Mouse (Mus musculus) forebrain, embryonic 13.5 days (tissue): ENCODE measurements around the gene Nobox. TPM values are rescaled to one million over a fixed set of nuclear protein-coding genes. Genes with fewer than 3 reads are reported as not detected.
A peak's percentile ranks its signal among the peaks of the same experiment; 100 is the strongest.

ENCODE experiments used
- ATAC-seq: fragments of 200-750 bp; cut with Nextera tagmentation; 2 replicates; pipeline ENCODE4 v1.8.0; 2017
- H3K27ac ChIP-seq: fragments of 300-500 bp; sonication (generic); 2 replicates; pipeline ENCODE4 v1.5.1; 2015; ENCODE audit warnings: inconsistent platforms, mild to moderate bottlenecking, moderate library complexity
- H3K27me3 ChIP-seq: fragments of 300-500 bp; sonication (generic); 2 replicates; pipeline ENCODE4 v1.6.1; 2015; ENCODE audit warnings: mild to moderate bottlenecking, inconsistent platforms
- H3K36me3 ChIP-seq: fragments of 300-500 bp; sonication (generic); 2 replicates; pipeline ENCODE4 v1.6.1; 2015; ENCODE audit warnings: mild to moderate bottlenecking, inconsistent platforms; ENCODE audit not compliant: poor library complexity, severe bottlenecking
- H3K4me1 ChIP-seq: fragments of 300-500 bp; sonication (generic); 2 replicates; pipeline ENCODE4 v1.6.1; 2015; ENCODE audit warnings: inconsistent platforms
- H3K4me2 ChIP-seq: fragments of 300-500 bp; sonication (generic); 2 replicates; pipeline ENCODE4 v1.6.1; 2015; ENCODE audit warnings: inconsistent platforms, mild to moderate bottlenecking, moderate library complexity
- H3K4me3 ChIP-seq: fragments of 300-500 bp; sonication (generic); 2 replicates; pipeline ENCODE4 v1.5.1; 2015; ENCODE audit warnings: mild to moderate bottlenecking, inconsistent platforms
- H3K9ac ChIP-seq: fragments of 300-500 bp; sonication (generic); 2 replicates; pipeline ENCODE4 v1.6.1; 2015; ENCODE audit warnings: mild to moderate bottlenecking, inconsistent platforms
- H3K9me3 ChIP-seq: fragments of 300-500 bp; sonication (generic); replicated peaks from 2 replicates; pipeline ENCODE4 v1.6.1; 2016; ENCODE audit warnings: inconsistent platforms
- WGBS: fragments of 180-500 bp; shearing (Covaris S2); methylation state at CpG from one replicate; pipeline ENCODE4 v1.1.7; 2015; 5-methylcytosine and 5-hydroxymethylcytosine counted together
- polyA plus RNA-seq: library from polyadenylated mRNA; unstranded; fragments of >200 nt; fragmentation: Nextera tagmentation; extraction: Ambion mirVana; gene quantifications from 2 replicates; pipeline ENCODE4 v1.2.1, GENCODE M21; 2015

The Nobox gene
- not detected in 2 replicates for polyA plus RNA-seq

- Histone ChIP-seq H3K4me3 (no peak within 1 kb of the TSS), H3K27ac (no peak within 1 kb of the TSS), H3K4me1 (peaks cover 7% of the 10 kb centered on the region; the same call in 1 of the 2 replicates), H3K36me3 (no peaks in the 10 kb centered on the region), H3K9ac (no peak within 1 kb of the TSS), H3K4me2 (no peak within 1 kb of the TSS), H3K9me3 (no peaks in the 10 kb centered on the region), H3K27me3 (no peaks in the 10 kb centered on the region)
- ATAC-seq: no peak
- WGBS: 71% methylated on average over 16 of the region's 16 CpGs
Measured at GRCm38 (mm10) chr6:43309454-43309853, at the start of gene Nobox. Gene Nobox, minus strand, starts transcription at chr6:43309554.

- Histone ChIP-seq H3K4me1 (no peaks in the 10 kb centered on the region), H3K36me3 (no peaks in the 10 kb centered on the region), H3K27me3 (no peaks in the 10 kb centered on the region), H3K4me2 (no peak overlapping the region), H3K4me3 (no peak overlapping the region), H3K9me3 (no peaks in the 10 kb centered on the region), H3K9ac (no peak overlapping the region), H3K27ac (no peak overlapping the region)
- no peak; the same call in 1 of the 2 replicates for ATAC-seq
- 65% methylated on average over 9 of the region's 9 CpGs for WGBS
Measured at GRCm38 (mm10) chr6:43354562-43355241, 45.3 kb upstream of the Nobox start.

GRCm38 (mm10) chr6:43353446-43353845 is 44.1 kb upstream of the Nobox start:
- Histone ChIP-seq H3K9me3 (no peaks in the 10 kb centered on the region), H3K4me3 (no peak overlapping the region), H3K9ac (no peak overlapping the region), H3K27me3 (no peaks in the 10 kb centered on the region), H3K4me1 (no peaks in the 10 kb centered on the region), H3K4me2 (no peak overlapping the region), H3K27ac (no peak overlapping the region), H3K36me3 (no peaks in the 10 kb centered on the region)
- 93% methylated on average over 4 of the region's 4 CpGs for WGBS
- ATAC-seq: no peak

- no peak overlapping the region for H3K9ac ChIP-seq
- no peaks in the 10 kb centered on the region for H3K36me3 ChIP-seq
- no peaks in the 10 kb centered on the region for H3K9me3 ChIP-seq
- no peaks in the 10 kb centered on the region for H3K27me3 ChIP-seq
- 67% methylated on average over 4 of the region's 4 CpGs for WGBS
- H3K4me3 ChIP-seq: no peak overlapping the region
- no peak for ATAC-seq
- H3K27ac ChIP-seq: no peak overlapping the region
- no peaks in the 10 kb centered on the region for H3K4me1 ChIP-seq
- no peak overlapping the region for H3K4me2 ChIP-seq
Measured at GRCm38 (mm10) chr6:43349083-43349482, 39.7 kb upstream of the Nobox start.

GRCm38 (mm10) chr6:43347637-43348036 is 38.3 kb upstream of the Nobox start:
- Histone ChIP-seq H3K27me3 (no peaks in the 10 kb centered on the region), H3K9me3 (no peaks in the 10 kb centered on the region), H3K4me1 (no peaks in the 10 kb centered on the region), H3K36me3 (no peaks in the 10 kb centered on the region), H3K27ac (no peak overlapping the region), H3K4me3 (no peak overlapping the region), H3K4me2 (no peak overlapping the region), H3K9ac (no peak overlapping the region)
- no peak for ATAC-seq
- WGBS: 98% methylated on average over 1 of the region's 1 CpGs

GRCm38 (mm10) chr6:43343006-43343405 is 33.7 kb upstream of the Nobox start:
- Histone ChIP-seq H3K9me3 (no peaks in the 10 kb centered on the region), H3K27me3 (no peaks in the 10 kb centered on the region), H3K4me2 (no peak overlapping the region), H3K4me1 (no peaks in the 10 kb centered on the region; the same call in 1 of the 2 replicates), H3K36me3 (no peaks in the 10 kb centered on the region), H3K9ac (no peak overlapping the region), H3K27ac (no peak overlapping the region), H3K4me3 (no peak overlapping the region)
- ATAC-seq: no peak
- WGBS: 84% methylated on average over 1 of the region's 1 CpGs

GRCm38 (mm10) chr6:43342386-43342785 is 33.0 kb upstream of the Nobox start:
- Histone ChIP-seq H3K4me2 (no peak overlapping the region), H3K9me3 (no peaks in the 10 kb centered on the region), H3K4me3 (no peak overlapping the region), H3K27ac (no peak overlapping the region), H3K4me1 (peaks cover 3% of the 10 kb centered on the region), H3K36me3 (no peaks in the 10 kb centered on the region), H3K27me3 (no peaks in the 10 kb centered on the region), H3K9ac (no peak overlapping the region)
- 33% methylated on average over 2 of the region's 2 CpGs for WGBS
- ATAC-seq: no peak

GRCm38 (mm10) chr6:43338804-43339203 is 29.4 kb upstream of the Nobox start:
- H3K4me1 ChIP-seq: peaks cover 5% of the 10 kb centered on the region
- H3K4me3 ChIP-seq: no peak overlapping the region
- WGBS: 61% methylated on average over 2 of the region's 2 CpGs

GRCm38 (mm10) chr6:43337491-43337961 is 28.2 kb upstream of the Nobox start:
- Histone ChIP-seq H3K9ac (no peak overlapping the region), H3K4me1 (peaks cover 5% of the 10 kb centered on the region), H3K4me2 (no peak overlapping the region), H3K4me3 (no peak overlapping the region), H3K36me3 (no peaks in the 10 kb centered on the region), H3K27me3 (no peaks in the 10 kb centered on the region), H3K9me3 (no peaks in the 10 kb centered on the region), H3K27ac (no peak overlapping the region)
- peak; percentile 78 for ATAC-seq
- WGBS: 35% methylated on average over 10 of the region's 10 CpGs

More at GRCm38 (mm10) chr6:43338804-43339203, 29.4 kb upstream of the Nobox start:
- ATAC-seq: no peak
- H3K27me3 ChIP-seq: no peaks in the 10 kb centered on the region
- no peak overlapping the region for H3K9ac ChIP-seq
- H3K4me2 ChIP-seq: no peak overlapping the region
- no peaks in the 10 kb centered on the region for H3K36me3 ChIP-seq
- H3K9me3 ChIP-seq: no peaks in the 10 kb centered on the region
- no peak overlapping the region for H3K27ac ChIP-seq

GRCm38 (mm10) chr6:43335619-43336234 is 26.4 kb upstream of the Nobox start:
- H3K9ac ChIP-seq: no peak overlapping the region

GRCm38 (mm10) chr6:43333479-43333878 is 24.1 kb upstream of the Nobox start:
- Histone ChIP-seq H3K27ac (no peak overlapping the region), H3K4me2 (no peak overlapping the region), H3K9me3 (no peaks in the 10 kb centered on the region), H3K9ac (no peak overlapping the region), H3K4me3 (no peak overlapping the region), H3K27me3 (no peaks in the 10 kb centered on the region), H3K36me3 (no peaks in the 10 kb centered on the region), H3K4me1 (peaks cover 5% of the 10 kb centered on the region)
- 38% methylated on average over 4 of the region's 4 CpGs for WGBS
- ATAC-seq: peak; percentile 73

More at GRCm38 (mm10) chr6:43335619-43336234, 26.4 kb upstream of the Nobox start:
- no peak overlapping the region for H3K27ac ChIP-seq
- no peaks in the 10 kb centered on the region for H3K36me3 ChIP-seq
- 88% methylated on average over 3 of the region's 3 CpGs for WGBS
- no peaks in the 10 kb centered on the region for H3K9me3 ChIP-seq
- peaks cover 5% of the 10 kb centered on the region for H3K4me1 ChIP-seq
- ATAC-seq: peak; percentile 22; the same call in 1 of the 2 replicates
- no peaks in the 10 kb centered on the region for H3K27me3 ChIP-seq
- H3K4me2 ChIP-seq: no peak overlapping the region
- H3K4me3 ChIP-seq: no peak overlapping the region

GRCm38 (mm10) chr6:43312961-43313656 is 3.8 kb upstream of the Nobox start:
- 38% methylated on average over 8 of the region's 8 CpGs for WGBS
- H3K4me2 ChIP-seq: no peak overlapping the region
- H3K9ac ChIP-seq: no peak overlapping the region
- no peaks in the 10 kb centered on the region for H3K27me3 ChIP-seq
- H3K4me3 ChIP-seq: no peak overlapping the region
- H3K9me3 ChIP-seq: no peaks in the 10 kb centered on the region
- H3K36me3 ChIP-seq: no peaks in the 10 kb centered on the region
- no peak overlapping the region for H3K27ac ChIP-seq
- peak; percentile 82 for ATAC-seq
- H3K4me1 ChIP-seq: peaks cover 7% of the 10 kb centered on the region; the same call in 1 of the 2 replicates
